Mouse (Mus musculus) forebrain, embryonic 12.5 days (tissue): ENCODE measurements around the gene Gmfb. TPM values are rescaled to one million over a fixed set of nuclear protein-coding genes. Genes with fewer than 3 reads are reported as not detected.
A peak's percentile ranks its signal among the peaks of the same experiment; 100 is the strongest.

Experiments used
- ATAC-seq: fragments of 200-750 bp; cut with Nextera tagmentation; 2 replicates; pipeline ENCODE4 v1.8.0; 2017; ENCODE audit warnings: moderate TSS enrichment; ENCODE audit not compliant: low FRiP score
- H3K27ac ChIP-seq: fragments of 300-500 bp; sonication (generic); 2 replicates; pipeline ENCODE4 v1.5.1; 2016; ENCODE audit warnings: mild to moderate bottlenecking
- H3K27me3 ChIP-seq: fragments of 300-500 bp; sonication (generic); 2 replicates; pipeline ENCODE4 v1.6.1; 2016; ENCODE audit warnings: mild to moderate bottlenecking
- H3K36me3 ChIP-seq: fragments of 300-500 bp; sonication (generic); replicated peaks from 2 replicates; pipeline ENCODE4 v1.6.1; 2016; ENCODE audit warnings: mild to moderate bottlenecking
- H3K4me1 ChIP-seq: fragments of 300-500 bp; sonication (generic); 2 replicates; pipeline ENCODE4 v1.6.1; 2016
- H3K4me2 ChIP-seq: fragments of 300-500 bp; sonication (generic); 2 replicates; pipeline ENCODE4 v1.6.1; 2016; ENCODE audit warnings: mild to moderate bottlenecking, moderate library complexity
- H3K4me3 ChIP-seq: fragments of 300-500 bp; sonication (generic); replicated peaks from 2 replicates; pipeline ENCODE4 v1.5.1; 2016; ENCODE audit warnings: mild to moderate bottlenecking
- H3K9ac ChIP-seq: fragments of 300-500 bp; sonication (generic); 2 replicates; pipeline ENCODE4 v1.6.1; 2016; ENCODE audit warnings: mild to moderate bottlenecking
- H3K9me3 ChIP-seq: fragments of 300-500 bp; sonication (generic); 2 replicates; pipeline ENCODE4 v1.6.1; 2016
- WGBS: fragments of 180-500 bp; shearing (Covaris S2); methylation state at CpG from one replicate; pipeline ENCODE4 v1.1.7; 2016; 5-methylcytosine and 5-hydroxymethylcytosine counted together
- polyA plus RNA-seq: library from polyadenylated mRNA; unstranded; fragments of >200 nt; fragmentation: Nextera tagmentation; extraction: Ambion mirVana; gene quantifications from 2 replicates; pipeline ENCODE4 v1.2.1, GENCODE M21; 2016

Gmfb gene
- polyA plus RNA-seq, 1 experiment from 2014 or later: 110 TPM

GRCm38 (mm10) chr14:46767116-46767515, 54.9 kb downstream of the Gmfb start:
- peaks cover 48% of the 10 kb centered on the region for H3K36me3 ChIP-seq
- no peaks in the 10 kb centered on the region for H3K9me3 ChIP-seq
- 0 out of 2 replicates have a peak, but pooled peaks cover under 1% of the 10 kb centered on the region for H3K4me1 ChIP-seq
- ATAC-seq: no peak
- no peak overlapping the region for H3K4me2 ChIP-seq
- H3K27ac ChIP-seq: no peak overlapping the region
- no peak overlapping the region for H3K9ac ChIP-seq
- no peaks in the 10 kb centered on the region for H3K27me3 ChIP-seq
- no peak overlapping the region for H3K4me3 ChIP-seq
- 83% methylated on average over 12 of the region's 12 CpGs for WGBS

GRCm38 (mm10) chr14:46761186-46761585, 60.9 kb downstream of the Gmfb start:
- H3K4me3 ChIP-seq: peak overlapping the region; percentile 72
- H3K4me1 ChIP-seq: peaks cover 14% of the 10 kb centered on the region
- H3K9ac ChIP-seq: peak overlapping the region; percentile 70
- H3K4me2 ChIP-seq: peak overlapping the region; percentile 88
- no peaks in the 10 kb centered on the region for H3K27me3 ChIP-seq
- peaks cover 4% of the 10 kb centered on the region for H3K36me3 ChIP-seq
- ATAC-seq: no peak
- no peak overlapping the region for H3K27ac ChIP-seq
- no peaks in the 10 kb centered on the region for H3K9me3 ChIP-seq
- WGBS: 51% methylated on average over 6 of the region's 6 CpGs

- WGBS: under 1% methylated on average over 54 of the region's 54 CpGs
These were observed 61.5 kb downstream of the Gmfb start, which contains the start of gene Cdkn3 for GRCm38 (mm10) chr14:46760355-46761029. Gene Cdkn3 (plus strand): TSS chr14:46760541.

DNA sequence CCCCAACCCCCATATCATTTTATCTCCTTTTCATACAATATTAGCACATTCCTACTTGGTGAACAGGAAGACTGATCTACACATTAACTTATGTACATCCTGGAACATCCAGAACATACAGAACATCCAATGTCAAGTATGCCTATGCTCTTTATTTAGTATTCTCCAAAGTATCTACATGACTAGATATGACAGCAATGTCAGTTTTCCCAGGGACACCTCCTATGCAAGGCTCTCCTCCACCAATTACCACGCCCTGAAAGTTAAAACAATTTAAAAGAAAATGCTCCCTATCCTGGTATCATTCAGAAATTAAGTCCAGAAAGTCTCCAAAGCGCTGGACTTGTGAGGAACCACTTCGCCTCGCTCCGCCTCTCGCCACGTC, 62.1 kb downstream of the Gmfb start:
- H3K27me3 ChIP-seq: no peaks in the 10 kb centered on the region
- ATAC-seq: no peak; the same call in none of the 2 replicates
- WGBS: 3% methylated on average over 7 of the region's 7 CpGs
- peak overlapping the region; percentile 72 for H3K4me3 ChIP-seq
- peak overlapping the region; percentile 88 for H3K4me2 ChIP-seq
- no peaks in the 10 kb centered on the region for H3K9me3 ChIP-seq
- no peak overlapping the region for H3K9ac ChIP-seq
- peaks cover 14% of the 10 kb centered on the region for H3K4me1 ChIP-seq
- H3K27ac ChIP-seq: no peak overlapping the region
- H3K36me3 ChIP-seq: peaks cover 4% of the 10 kb centered on the region

More at GRCm38 (mm10) chr14:46760355-46761029, 61.5 kb downstream of the Gmfb start, which contains the start of gene Cdkn3:
- Histone ChIP-seq H3K9me3 (no peaks in the 10 kb centered on the region), H3K27me3 (no peaks in the 10 kb centered on the region), H3K4me3 (peak within 1 kb of the TSS; percentile 72), H3K9ac (peak within 1 kb of the TSS; percentile 70), H3K4me2 (peak within 1 kb of the TSS; percentile 88), H3K4me1 (peaks cover 14% of the 10 kb centered on the region), H3K36me3 (peaks cover 4% of the 10 kb centered on the region), H3K27ac (0 out of 2 replicates have a peak within 1 kb of the TSS, but pooled peaks have one; percentile 31)
- peak; percentile 100 for ATAC-seq

Other genes starting within 250 kb of the Gmfb start
- gene Cdkn3, start 61.7 kb downstream of the Gmfb start, polyA plus RNA-seq: 37.0 and 45.9 TPM in 2 replicates
- gene Cnih1, start 33.8 kb downstream of the Gmfb start, polyA plus RNA-seq: 176 and 181 TPM in 2 replicates
- gene Cgrrf1, start 9.9 kb upstream of the Gmfb start, polyA plus RNA-seq: 26.4 and 28.6 TPM in 2 replicates
- gene Samd4, start 60.6 kb upstream of the Gmfb start, polyA plus RNA-seq: 5.0 and 5.3 TPM in 2 replicates